Mouse (Mus musculus) C2C12 (cell line): Measurements from ENCODE around the gene Gpr15.

Experiments
- CEBPB ChIP-seq: IDR thresholded peaks from one replicate; pipeline ENCODE4 v1.6.1; 2011; ENCODE audit warnings: low read depth, mild to moderate bottlenecking, control low read depth, moderate library complexity
- CTCF ChIP-seq: IDR thresholded peaks from one replicate; pipeline ENCODE4 v1.5.1; 2011; ENCODE audit not compliant: control insufficient read depth, insufficient read depth, insufficient read length
- FOSL1 ChIP-seq: IDR thresholded peaks from one replicate; pipeline ENCODE4 v1.8.0; 2011; ENCODE audit warnings: mild to moderate bottlenecking, low read length; ENCODE audit not compliant: poor library complexity, insufficient read depth, severe bottlenecking
- MAX ChIP-seq: IDR thresholded peaks from one replicate; pipeline ENCODE4 v1.6.1; 2011; ENCODE audit warnings: mild to moderate bottlenecking, control low read depth
- MYOD1 ChIP-seq: IDR thresholded peaks from one replicate; pipeline ENCODE4 v1.6.1; 2011; ENCODE audit warnings: low read depth; ENCODE audit not compliant: control insufficient read depth, insufficient read length
- MYOG ChIP-seq: IDR thresholded peaks from one replicate; pipeline ENCODE4 v1.6.1; 2011; ENCODE audit not compliant: control insufficient read depth, insufficient read length; ENCODE audit errors: extremely low read depth
- USF1 ChIP-seq: IDR thresholded peaks from one replicate; pipeline ENCODE4 v1.6.1; 2011; ENCODE audit warnings: low read depth, mild to moderate bottlenecking, control low read depth, moderate library complexity

GRCm38 (mm10) chr16:58756191-58756590, 37.3 kb upstream of the Gpr15 start:
- no peak for TF ChIP-seq CTCF
- no peak for TF ChIP-seq MYOG
- TF ChIP-seq MAX = no peak
- TF ChIP-seq USF1 = no peak
- TF ChIP-seq CEBPB = no peak
- no peak for TF ChIP-seq FOSL1
- no peak for TF ChIP-seq MYOD1
